Mouse (Mus musculus) megakaryocyte, embryonic 14.5 days (primary cell): Measurements from ENCODE around the gene Snx33.

Experiments used
- FLI1 ChIP-seq: IDR thresholded peaks from 2 replicates; pipeline ENCODE4 v1.6.1; 2012; ENCODE audit warnings: low read length, inconsistent platforms, mixed read lengths
- GATA1 ChIP-seq: IDR thresholded peaks from 3 replicates; pipeline ENCODE4 v1.6.1; 2012; ENCODE audit warnings: mixed read lengths, low read length, inconsistent platforms, borderline replicate concordance

- no peak for TF ChIP-seq GATA1
- no peak for TF ChIP-seq FLI1
Observed at GRCm38 (mm10) chr9:56900060-56900459, 28.1 kb downstream of the Snx33 start.
